Mouse (Mus musculus): ENCODE results near the gene Tas2r137. TPM values are rescaled to one million over a fixed set of nuclear protein-coding genes. Genes with fewer than 3 reads are reported as not detected.

Tas2r137 gene
- under 1 TPM in 1 of 2 experiments, not detected in 1; 0.59 TPM for total RNA-seq (2021)
- long read RNA-seq, experiment 1 = 0 reads
- long read RNA-seq, experiment 2 = 0 reads

DNA sequence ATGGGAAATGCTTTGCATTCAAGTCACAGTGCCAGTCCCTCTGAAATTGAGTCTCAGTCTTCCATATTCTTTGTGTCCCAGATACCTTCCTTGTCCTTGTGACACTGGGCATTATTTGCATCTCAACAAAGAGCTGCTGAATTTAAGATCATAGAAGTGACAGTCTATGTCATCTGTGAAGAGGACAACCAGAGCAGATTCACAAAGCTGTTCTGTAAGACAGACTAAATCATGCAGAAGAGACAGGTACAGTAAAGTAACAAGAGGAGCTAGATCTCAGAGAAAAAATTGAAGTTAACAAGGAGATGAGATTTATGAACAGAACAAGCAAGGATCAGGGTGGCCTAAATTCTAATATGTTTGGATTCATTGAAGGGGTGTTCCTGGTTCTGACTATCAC, at the start of gene Tas2r137:
Gene Tas2r137 (plus strand): TSS at position 301 of the 400 bp plus-strand sequence.
- DNase-seq (ENCODE audit: low spot score in 2 of 2) = no peak
- TF ChIP-seq CTCF (conservative IDR thresholded peaks at IDR 0.05) = no peak
- no peak within 1 kb of the TSS for H3K4me3 ChIP-seq
- no peak within 1 kb of the TSS for H3K27ac ChIP-seq

DNA sequence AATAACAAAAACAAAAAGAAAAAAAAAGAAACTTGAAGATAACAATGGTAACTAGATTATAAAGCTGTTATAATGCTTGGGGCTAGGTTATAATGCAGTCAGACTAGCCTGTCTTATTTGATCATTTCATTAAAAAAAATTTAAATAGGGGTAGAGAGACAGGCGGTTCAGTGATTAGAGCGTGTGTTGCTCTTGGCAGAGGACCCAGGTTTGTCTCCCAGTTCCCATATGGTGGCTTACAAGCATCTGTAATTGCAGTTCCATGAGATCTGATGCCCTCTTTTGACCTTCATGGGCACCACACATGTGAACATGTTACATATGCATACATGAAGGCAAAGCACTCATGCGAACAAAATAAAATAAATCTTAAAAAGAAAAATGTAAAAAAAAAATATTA, 49.8 kb upstream of the Tas2r137 start:
- H3K4me3 ChIP-seq = no peak overlapping the region
- no peak for DNase-seq (ENCODE audit: low spot score in 2 of 2)
- H3K27ac ChIP-seq = no peak overlapping the region
- TF ChIP-seq CTCF (conservative IDR thresholded peaks at IDR 0.05) = no peak

DNA sequence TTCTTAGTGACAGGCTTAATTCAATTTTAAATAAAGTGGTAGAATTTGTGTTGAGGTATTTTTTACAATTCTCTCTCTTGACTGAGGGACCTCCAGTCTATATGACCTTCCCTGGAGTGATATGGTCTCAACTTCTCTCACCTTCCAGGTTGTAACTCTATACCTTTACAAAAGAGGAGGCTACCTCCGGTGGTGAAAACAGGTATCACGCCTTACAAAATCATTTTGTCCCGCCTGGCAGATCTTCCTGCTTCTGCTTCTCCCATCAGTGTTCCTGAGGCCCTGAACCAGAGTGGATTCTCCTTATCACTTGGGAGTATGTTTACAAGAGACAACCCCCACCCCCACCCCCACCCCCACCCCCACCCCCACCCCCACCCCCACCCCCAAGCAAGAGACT, 49.3 kb upstream of the Tas2r137 start:
- H3K27ac ChIP-seq = no peak overlapping the region
- no peak for DNase-seq (ENCODE audit: low spot score in 2 of 2)
- no peak overlapping the region for H3K4me3 ChIP-seq
- peak; percentile 47 for TF ChIP-seq CTCF (conservative IDR thresholded peaks at IDR 0.05)

DNA sequence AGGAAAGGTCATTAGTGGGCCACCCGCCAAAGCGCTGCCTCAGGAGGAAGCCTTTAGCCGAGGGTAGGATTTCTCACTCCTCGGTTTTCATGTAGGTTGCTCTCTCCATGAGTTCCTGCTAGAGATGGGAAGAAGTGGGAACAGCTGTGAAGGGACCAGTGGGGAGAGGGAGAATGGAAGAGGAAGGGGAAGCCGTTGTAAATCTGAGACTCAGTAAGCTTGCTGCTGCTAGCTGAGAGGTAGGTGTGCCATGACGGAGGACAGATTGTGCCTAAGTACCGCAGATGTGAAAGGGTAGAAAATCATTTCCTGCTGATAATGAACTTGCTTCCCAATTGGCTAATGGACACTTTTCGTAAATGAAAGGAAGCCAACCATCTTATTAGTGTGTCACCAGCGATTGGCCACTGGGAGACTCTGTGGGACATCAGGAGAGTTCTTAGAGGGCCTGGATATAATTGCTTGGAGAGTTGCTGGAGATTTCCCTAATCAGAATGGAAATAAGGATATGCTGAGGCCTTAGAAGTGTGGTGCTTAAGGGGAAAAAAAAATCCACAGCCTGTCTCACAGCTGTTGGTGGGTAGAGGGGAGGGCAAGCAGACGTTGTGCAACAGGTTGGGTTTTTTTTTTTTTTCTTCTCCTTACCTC, 47.6 kb upstream of the Tas2r137 start:
- H3K27ac ChIP-seq = no peak overlapping the region
- H3K4me3 ChIP-seq = no peak overlapping the region
- DNase-seq (ENCODE audit: low spot score in 2 of 2) = no peak
- TF ChIP-seq CTCF (conservative IDR thresholded peaks at IDR 0.05) = no peak

DNA sequence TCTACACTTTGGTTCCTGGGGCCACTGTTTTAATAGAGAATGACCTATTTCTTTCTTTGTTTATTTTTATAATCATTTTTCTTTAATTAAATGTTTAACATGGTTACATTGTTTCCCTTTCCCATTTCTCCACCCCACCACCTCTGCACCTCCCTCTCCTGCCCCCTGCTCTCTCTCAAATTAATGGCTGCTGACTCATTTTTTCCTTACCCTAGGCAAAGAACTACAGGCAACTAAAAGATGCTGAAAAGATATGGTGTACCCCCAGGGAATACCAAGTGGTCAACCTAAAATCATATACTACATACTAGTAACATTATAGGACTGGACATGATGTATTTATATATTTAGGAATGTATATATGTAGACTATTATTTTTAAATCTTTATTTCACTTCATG, 42.4 kb upstream of the Tas2r137 start:
- no peak for DNase-seq (ENCODE audit: low spot score in 2 of 2)
- Histone ChIP-seq H3K4me3 (no peak overlapping the region), H3K27ac (no peak overlapping the region)
- TF ChIP-seq CTCF (conservative IDR thresholded peaks at IDR 0.05) = no peak

DNA sequence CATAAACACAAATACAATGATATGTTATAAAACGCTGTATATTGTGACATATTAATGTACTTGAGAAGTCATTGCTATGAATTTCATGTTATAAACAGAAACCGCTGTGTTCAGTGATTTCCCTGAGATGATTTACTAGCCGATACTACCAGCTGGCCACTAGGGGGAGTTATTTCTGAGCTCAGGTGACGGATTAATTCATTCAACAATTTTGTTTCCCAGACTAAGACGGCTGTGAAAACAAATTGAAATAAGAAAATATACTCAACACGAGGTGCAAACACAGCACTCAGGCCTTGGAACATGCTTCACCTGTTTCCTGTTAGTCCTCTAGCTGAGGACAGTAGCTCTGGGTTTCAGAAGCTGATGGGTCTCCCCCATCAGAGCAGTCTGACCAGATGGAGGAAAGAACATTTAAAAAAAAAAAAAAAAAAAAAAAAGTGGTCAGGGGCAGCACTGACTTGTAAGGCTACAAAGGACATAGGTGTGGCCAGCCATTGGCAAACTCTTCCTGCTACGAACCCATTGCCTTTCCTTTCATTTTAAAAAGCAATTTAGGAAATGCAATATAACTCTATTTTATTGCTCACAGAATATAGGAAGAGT, 36.5 kb upstream of the Tas2r137 start:
- H3K4me3 ChIP-seq = no peak overlapping the region
- TF ChIP-seq CTCF (conservative IDR thresholded peaks at IDR 0.05) = peak; percentile 86
- DNase-seq (ENCODE audit: low spot score in 2 of 2) = no peak
- H3K27ac ChIP-seq = no peak overlapping the region

DNA sequence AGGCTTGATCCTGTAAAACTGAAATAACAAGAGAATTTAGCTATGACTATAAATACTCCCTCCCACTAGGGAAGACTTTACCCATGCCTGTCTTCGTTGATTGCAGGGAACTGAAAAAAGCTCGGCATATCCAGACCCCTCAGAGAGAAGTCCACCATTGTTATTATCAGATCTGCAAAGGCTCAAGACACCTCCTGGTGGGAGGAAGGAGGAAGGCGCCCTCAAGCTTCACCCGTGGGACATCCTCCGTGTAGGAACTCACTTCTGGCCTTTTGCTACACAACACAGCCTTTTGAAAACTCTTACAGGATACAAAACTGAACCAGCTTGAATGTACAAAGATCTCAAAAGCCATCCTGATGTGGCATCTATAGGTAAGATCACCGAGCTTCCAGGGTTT, 25.3 kb upstream of the Tas2r137 start:
- Histone ChIP-seq H3K4me3 (no peak overlapping the region), H3K27ac (no peak overlapping the region)
- DNase-seq (ENCODE audit: low spot score in 2 of 2) = no peak
- TF ChIP-seq CTCF (conservative IDR thresholded peaks at IDR 0.05) = peak; percentile 65

DNA sequence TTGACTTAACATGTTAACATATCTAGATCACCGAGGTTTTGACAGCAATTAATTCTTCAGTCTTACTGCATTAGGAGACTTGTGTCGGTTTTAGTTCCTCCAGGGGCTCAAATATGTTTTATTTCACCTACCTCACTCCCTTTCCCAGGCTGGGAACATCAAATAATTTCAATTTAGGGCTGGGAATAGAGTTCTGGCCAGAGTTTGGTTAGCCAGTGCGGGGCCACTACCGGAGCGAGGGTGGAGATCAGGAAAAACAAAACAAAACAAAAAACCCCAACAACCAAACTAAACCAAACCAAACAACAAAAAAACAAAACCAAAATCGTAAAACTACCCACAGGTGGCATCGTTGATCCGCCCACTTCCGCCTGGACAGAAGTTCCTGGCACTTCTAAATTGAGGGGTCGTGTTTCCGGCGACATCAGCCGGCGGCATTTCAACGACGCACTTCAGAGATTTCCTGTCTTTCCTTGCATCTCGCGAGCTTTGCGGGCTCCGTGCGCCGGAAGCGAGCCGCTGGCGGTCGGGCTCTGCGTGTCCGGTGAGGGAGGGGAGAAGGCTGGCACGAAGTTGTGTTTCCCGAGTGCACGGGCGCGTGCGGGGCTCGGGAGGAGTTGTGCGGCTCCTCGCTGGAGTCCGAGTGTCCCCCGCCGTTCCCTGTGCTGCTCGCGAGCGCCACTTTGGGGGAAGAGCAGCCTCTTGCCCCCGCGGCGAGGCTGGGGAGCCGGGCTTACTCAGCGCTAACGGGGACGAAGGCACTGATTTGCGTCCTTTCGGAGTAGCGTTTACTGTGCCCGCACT, 19.9 kb upstream of the Tas2r137 start, which contains the start of gene Ssbp1:
Gene Ssbp1 (plus strand): TSS at position 437 of the 804 bp plus-strand sequence.
- DNase-seq (ENCODE audit: low spot score in 2 of 2) = peak; percentile 91 to 92
- Histone ChIP-seq H3K27ac (peak within 1 kb of the TSS; percentile 95), H3K4me3 (peak within 1 kb of the TSS; percentile 84)
- TF ChIP-seq CTCF (conservative IDR thresholded peaks at IDR 0.05) = peak; percentile 31

DNA sequence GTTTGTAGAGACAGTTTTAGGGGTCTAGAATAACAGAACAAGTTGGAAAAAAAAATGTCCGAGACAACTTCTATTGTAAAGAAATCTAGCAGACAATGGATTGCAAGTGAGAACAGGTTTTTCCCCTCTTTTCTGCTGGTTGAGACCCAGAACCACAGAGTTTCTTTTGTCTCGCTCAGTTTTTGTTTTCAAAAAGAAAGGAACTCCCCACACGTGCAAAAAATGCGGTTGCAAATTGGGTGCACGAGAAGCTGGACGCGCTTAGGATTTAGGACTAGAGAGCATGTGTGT, 19.4 kb upstream of the Tas2r137 start:
- DNase-seq (ENCODE audit: low spot score in 2 of 2) = no peak
- TF ChIP-seq CTCF (conservative IDR thresholded peaks at IDR 0.05) = no peak
- H3K4me3 ChIP-seq = peak overlapping the region; percentile 84

DNA sequence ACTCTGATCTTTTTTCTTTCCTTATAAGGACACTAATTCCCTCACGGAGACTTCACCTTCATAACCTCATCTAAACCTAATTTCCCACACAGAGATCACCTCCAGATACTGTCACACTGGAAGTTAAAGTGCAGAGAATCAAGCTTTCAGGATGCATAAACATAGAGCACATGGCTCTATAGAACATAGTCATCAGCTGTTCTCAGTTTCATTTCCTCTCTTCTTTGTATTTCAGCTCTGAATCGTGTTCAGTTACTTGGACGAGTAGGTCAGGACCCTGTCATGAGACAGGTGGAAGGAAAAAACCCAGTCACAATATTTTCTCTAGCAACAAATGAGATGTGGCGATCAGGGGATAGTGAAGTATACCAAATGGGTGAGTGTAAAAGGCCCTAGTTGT, 14.9 kb upstream of the Tas2r137 start:
- TF ChIP-seq CTCF (conservative IDR thresholded peaks at IDR 0.05) = no peak
- Histone ChIP-seq H3K4me3 (no peak overlapping the region), H3K27ac (no peak overlapping the region)
- DNase-seq (ENCODE audit: low spot score in 2 of 2) = no peak

More for the DNA sequence above, 19.4 kb upstream of the Tas2r137 start:
- H3K27ac ChIP-seq = peak overlapping the region; percentile 95

DNA sequence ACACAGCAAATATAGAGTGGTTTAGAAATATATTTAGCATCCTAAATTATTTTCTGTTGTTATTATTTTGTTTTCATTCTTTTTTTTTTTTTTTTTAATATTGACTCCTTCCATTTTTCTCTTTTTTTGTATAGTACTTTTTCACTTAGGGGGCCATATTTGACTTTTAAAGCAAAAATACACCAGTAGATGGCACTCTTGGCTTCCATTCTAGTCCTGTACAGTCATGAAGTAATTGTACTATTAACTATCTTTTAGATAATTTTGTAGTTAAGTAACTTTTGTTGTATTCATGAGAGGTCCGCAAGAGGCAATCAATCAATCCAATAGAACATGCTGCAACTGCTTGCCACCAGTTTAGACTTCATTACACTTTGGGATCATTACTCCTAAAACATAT, 11.3 kb upstream of the Tas2r137 start:
- TF ChIP-seq CTCF (conservative IDR thresholded peaks at IDR 0.05) = peak; percentile 71
- Histone ChIP-seq H3K27ac (no peak overlapping the region), H3K4me3 (no peak overlapping the region)
- DNase-seq (ENCODE audit: low spot score in 2 of 2) = no peak

DNA sequence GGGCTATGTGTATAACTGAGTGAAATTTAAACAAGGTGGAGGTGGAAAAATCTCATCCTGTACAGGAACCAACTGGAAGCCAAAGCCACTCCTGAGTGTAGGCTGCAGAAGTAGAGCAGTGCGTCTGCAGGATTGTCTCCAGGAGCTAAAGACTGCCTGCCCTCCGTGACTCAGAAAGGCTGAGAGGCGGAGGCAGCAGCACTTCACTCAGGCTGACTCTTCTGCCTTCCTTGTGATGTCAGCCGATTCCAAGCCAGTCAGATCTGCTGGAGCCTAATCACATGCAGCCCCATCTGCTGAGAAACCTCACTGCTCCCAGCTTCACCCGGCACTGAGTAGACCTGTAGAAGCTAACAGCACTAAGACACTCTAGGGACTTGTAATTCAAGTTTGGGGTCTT, 8.7 kb upstream of the Tas2r137 start:
- no peak overlapping the region for H3K4me3 ChIP-seq
- H3K27ac ChIP-seq = no peak overlapping the region
- TF ChIP-seq CTCF (conservative IDR thresholded peaks at IDR 0.05) = no peak
- no peak for DNase-seq (ENCODE audit: low spot score in 2 of 2)

DNA sequence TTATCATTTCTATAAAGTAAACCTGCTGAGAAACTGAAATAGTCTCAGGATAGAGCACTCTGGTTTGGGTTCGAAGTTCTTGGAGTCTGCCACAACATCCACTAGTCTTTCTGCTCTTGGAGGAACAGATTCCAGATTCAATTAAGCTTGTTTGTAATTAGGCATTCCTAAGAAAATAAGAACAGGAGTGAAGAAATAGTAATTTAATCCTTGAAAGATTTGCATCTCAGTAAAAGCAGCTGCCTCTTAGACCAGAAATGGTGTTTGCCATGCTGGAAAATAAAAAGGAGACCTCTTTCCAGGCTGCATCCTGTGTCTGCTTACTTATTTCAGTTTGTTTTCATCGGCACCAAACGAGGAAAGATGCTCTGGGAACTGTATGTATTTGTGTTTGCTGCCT, 2.2 kb downstream of the Tas2r137 start, which contains the start of gene Tas2r108:
Gene Tas2r108 (plus strand): TSS at position 301 of the 400 bp plus-strand sequence.
- no peak within 1 kb of the TSS for H3K4me3 ChIP-seq
- TF ChIP-seq CTCF (conservative IDR thresholded peaks at IDR 0.05) = no peak
- no peak within 1 kb of the TSS for H3K27ac ChIP-seq
- DNase-seq (ENCODE audit: low spot score in 2 of 2) = no peak

Measured in layer of hippocampus, adult 2 months (tissue).